Mouse (Mus musculus): ENCODE results near the gene Socs1.

- no peak for TF ChIP-seq GATA1 (IDR thresholded peaks at IDR 0.05; ENCODE audit: low read length)
- TF ChIP-seq TAL1 (IDR thresholded peaks at IDR 0.05; ENCODE audit: low read length): no peak
Observed at GRCm38 (mm10) chr16:10771769-10772510, 13.4 kb downstream of the Socs1 start.
